Mouse (Mus musculus) testis, adult 2 months (tissue): ENCODE data around the gene Ifna14. TPM values are rescaled to one million over a fixed set of nuclear protein-coding genes. Genes with fewer than 3 reads are reported as not detected.

Experiments used
- H3K27ac ChIP-seq: fragments of 200-500 bp; 2 replicates; pipeline ENCODE4 v1.5.1; 2012; ENCODE audit warnings: low read depth, low read length; ENCODE audit not compliant: control insufficient read depth, insufficient read depth
- H3K27me3 ChIP-seq: fragments of 200-500 bp; 2 replicates; pipeline ENCODE4 v1.6.1; 2012; ENCODE audit warnings: mild to moderate bottlenecking, low read length, moderate library complexity; ENCODE audit not compliant: control insufficient read depth, insufficient read depth
- H3K36me3 ChIP-seq: fragments of 200-500 bp; 2 replicates; pipeline ENCODE4 v1.6.1; 2012; ENCODE audit warnings: mild to moderate bottlenecking, low read length; ENCODE audit not compliant: control insufficient read depth, insufficient read depth
- H3K4me1 ChIP-seq: fragments of 200-500 bp; 2 replicates; pipeline ENCODE4 v1.6.1; 2012; ENCODE audit warnings: low read length; ENCODE audit not compliant: control insufficient read depth, insufficient read depth
- H3K4me3 ChIP-seq: fragments of 200-500 bp; 2 replicates; pipeline ENCODE4 v1.5.1; 2012; ENCODE audit warnings: low read depth, mild to moderate bottlenecking, low read length, moderate library complexity, mixed read lengths; ENCODE audit not compliant: control insufficient read depth
- CTCF ChIP-seq: fragments of 200-500 bp; IDR thresholded peaks from 2 replicates; pipeline ENCODE4 v1.5.1; 2012; ENCODE audit warnings: low read depth, mild to moderate bottlenecking, inconsistent platforms, low read length, moderate library complexity; ENCODE audit not compliant: control insufficient read depth, insufficient read depth, insufficient replicate concordance
- POLR2A ChIP-seq: fragments of 200-500 bp; IDR thresholded peaks from 2 replicates; pipeline ENCODE4 v1.6.1; 2012; ENCODE audit warnings: low read depth, mild to moderate bottlenecking, inconsistent platforms, low read length, moderate library complexity; ENCODE audit not compliant: control insufficient read depth
- polyA plus RNA-seq: library from polyadenylated mRNA; depleted of rRNA; stranded (reverse); fragments of >200 nt; gene quantifications from 2 replicates; pipeline ENCODE4 v1.2.3, GENCODE M21; 2012

Ifna14 gene
- polyA plus RNA-seq, 1 experiment, result not detected

DNA sequence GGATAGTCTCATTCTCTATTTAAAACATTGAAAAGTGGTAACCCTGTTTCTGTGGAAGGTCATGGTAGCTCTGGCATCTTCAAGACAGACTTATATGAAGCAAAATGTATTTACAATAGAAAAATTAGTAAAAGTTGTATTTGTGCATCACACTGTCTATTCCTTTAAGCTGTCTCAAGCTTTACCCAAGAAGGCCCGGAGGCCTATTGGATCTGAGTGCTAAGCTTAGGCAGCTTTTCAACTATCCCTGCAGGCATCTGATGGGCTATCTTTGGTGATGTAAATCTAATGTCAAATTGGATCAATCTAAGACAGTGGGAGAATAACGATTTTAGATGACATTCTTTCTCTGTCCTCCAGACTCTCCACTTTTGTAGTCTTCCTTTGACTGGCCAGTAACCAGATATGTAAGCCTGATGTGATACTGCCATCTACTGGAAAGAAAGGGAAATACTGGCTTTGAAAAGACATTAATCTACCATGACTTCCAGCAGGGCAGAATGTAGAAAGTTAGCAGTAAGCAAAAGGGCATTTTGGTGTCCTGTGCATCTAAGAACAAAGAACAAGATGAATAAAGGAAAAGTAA lies 27.9 kb downstream of the Ifna14 start:
- Histone ChIP-seq H3K27ac (no peak overlapping the region), H3K27me3 (no peaks in the 10 kb centered on the region), H3K4me1 (no peaks in the 10 kb centered on the region), H3K4me3 (no peak overlapping the region), H3K36me3 (no peaks in the 10 kb centered on the region)
- TF ChIP-seq POLR2A (no peak), CTCF (no peak; the same call in 1 of the 2 replicates)

- Histone ChIP-seq H3K36me3 (no peaks in the 10 kb centered on the region), H3K4me3 (no peak overlapping the region), H3K4me1 (no peaks in the 10 kb centered on the region), H3K27me3 (no peaks in the 10 kb centered on the region), H3K27ac (no peak overlapping the region)
- TF ChIP-seq POLR2A, result no peak
- no peak for TF ChIP-seq CTCF
These were observed 34.3 kb downstream of the Ifna14 start for GRCm38 (mm10) chr4:88537328-88537727.

DNA sequence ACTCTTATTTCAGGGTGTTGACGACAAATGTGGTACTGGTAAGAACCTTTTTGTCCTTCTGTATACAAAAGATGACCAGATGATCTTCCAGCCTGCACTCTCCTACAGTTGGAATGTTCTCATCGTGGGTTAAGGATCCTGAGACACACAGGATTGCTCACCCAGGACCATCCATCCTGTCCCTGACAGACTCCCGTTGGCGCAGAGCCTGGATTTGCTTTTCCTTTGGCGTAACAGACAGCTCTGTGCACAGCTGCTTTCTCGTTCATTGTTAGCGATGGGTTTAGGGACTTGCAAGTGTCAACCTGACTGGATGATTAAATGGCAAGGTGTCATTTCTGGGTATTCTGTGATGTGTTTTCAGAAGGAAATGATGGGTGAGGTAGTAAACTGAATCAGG lies 35.0 kb downstream of the Ifna14 start:
- H3K27ac ChIP-seq, result no peak overlapping the region
- no peaks in the 10 kb centered on the region for H3K4me1 ChIP-seq
- TF ChIP-seq POLR2A, result no peak
- TF ChIP-seq CTCF, result no peak
- no peaks in the 10 kb centered on the region for H3K27me3 ChIP-seq
- H3K4me3 ChIP-seq, result no peak overlapping the region
- H3K36me3 ChIP-seq, result no peaks in the 10 kb centered on the region

GRCm38 (mm10) chr4:88535742-88536141 lies 35.9 kb downstream of the Ifna14 start:
- Histone ChIP-seq H3K27me3 (no peaks in the 10 kb centered on the region), H3K36me3 (no peaks in the 10 kb centered on the region), H3K4me1 (no peaks in the 10 kb centered on the region), H3K27ac (no peak overlapping the region), H3K4me3 (no peak overlapping the region)
- TF ChIP-seq POLR2A (no peak), CTCF (no peak)

GRCm38 (mm10) chr4:88534903-88535302 lies 36.7 kb downstream of the Ifna14 start:
- Histone ChIP-seq H3K27me3 (no peaks in the 10 kb centered on the region), H3K4me3 (no peak overlapping the region), H3K36me3 (no peaks in the 10 kb centered on the region), H3K27ac (no peak overlapping the region), H3K4me1 (no peaks in the 10 kb centered on the region)
- TF ChIP-seq POLR2A, result no peak
- no peak for TF ChIP-seq CTCF

GRCm38 (mm10) chr4:88533499-88533898 lies 38.1 kb downstream of the Ifna14 start:
- Histone ChIP-seq H3K4me3 (no peak overlapping the region), H3K4me1 (0 out of 2 replicates have a peak, but pooled peaks cover 2% of the 10 kb centered on the region), H3K27ac (no peak overlapping the region), H3K36me3 (no peaks in the 10 kb centered on the region), H3K27me3 (no peaks in the 10 kb centered on the region)
- TF ChIP-seq POLR2A, result no peak
- TF ChIP-seq CTCF, result no peak

- Histone ChIP-seq H3K27ac (no peak overlapping the region), H3K27me3 (no peaks in the 10 kb centered on the region), H3K4me1 (0 out of 2 replicates have a peak, but pooled peaks cover 2% of the 10 kb centered on the region), H3K4me3 (no peak overlapping the region), H3K36me3 (no peaks in the 10 kb centered on the region)
- no peak for TF ChIP-seq POLR2A
- no peak for TF ChIP-seq CTCF
These were observed 40.7 kb downstream of the Ifna14 start for GRCm38 (mm10) chr4:88530892-88531291.

DNA sequence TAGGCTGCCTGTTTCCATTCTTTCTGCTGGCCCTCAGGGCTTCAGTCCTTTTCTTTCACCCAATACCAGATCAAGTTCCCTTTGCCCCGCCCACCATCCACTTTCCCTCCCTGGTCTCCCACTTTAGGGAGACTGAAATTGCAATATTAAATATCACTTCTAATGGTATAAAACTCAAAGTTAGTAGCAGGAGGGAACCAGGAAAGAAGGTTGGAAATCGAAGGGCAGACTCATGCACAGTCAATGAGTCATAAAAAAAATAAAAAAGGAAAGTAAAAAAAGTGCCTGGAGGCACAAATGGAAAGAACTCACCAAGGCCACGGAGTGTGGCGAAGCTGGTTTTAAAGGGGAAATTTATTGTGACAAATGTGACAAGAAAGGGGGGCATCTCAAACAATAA lies 41.3 kb downstream of the Ifna14 start:
- no peaks in the 10 kb centered on the region for H3K36me3 ChIP-seq
- no peak overlapping the region for H3K27ac ChIP-seq
- TF ChIP-seq CTCF, result no peak
- no peaks in the 10 kb centered on the region for H3K27me3 ChIP-seq
- 0 out of 2 replicates have a peak, but pooled peaks cover 2% of the 10 kb centered on the region for H3K4me1 ChIP-seq
- no peak overlapping the region for H3K4me3 ChIP-seq
